Mouse (Mus musculus) liver, embryonic 12.5 days (tissue): ENCODE results near the gene Fads2. TPM values are rescaled to one million over a fixed set of nuclear protein-coding genes. Genes with fewer than 3 reads are reported as not detected.

Experiments used
- ATAC-seq: fragments of 200-750 bp; cut with Nextera tagmentation; 2 replicates; pipeline ENCODE4 v1.8.0; 2017; ENCODE audit warnings: moderate number of reproducible peaks, mild to moderate bottlenecking, moderate library complexity
- H3K27ac ChIP-seq: fragments of 300-500 bp; sonication (generic); 2 replicates; pipeline ENCODE4 v1.5.1; 2016; ENCODE audit warnings: mild to moderate bottlenecking
- H3K27me3 ChIP-seq: fragments of 300-500 bp; sonication (generic); replicated peaks from 2 replicates; pipeline ENCODE4 v1.6.1; 2016; ENCODE audit warnings: mild to moderate bottlenecking, moderate library complexity
- H3K36me3 ChIP-seq: fragments of 300-500 bp; sonication (generic); 2 replicates; pipeline ENCODE4 v1.6.1; 2016; ENCODE audit warnings: mild to moderate bottlenecking, moderate library complexity
- H3K4me1 ChIP-seq: fragments of 300-500 bp; sonication (generic); 2 replicates; pipeline ENCODE4 v1.6.1; 2016
- H3K4me2 ChIP-seq: fragments of 300-500 bp; sonication (generic); 2 replicates; pipeline ENCODE4 v1.6.1; 2016; ENCODE audit warnings: mild to moderate bottlenecking, moderate library complexity
- H3K4me3 ChIP-seq: fragments of 300-500 bp; sonication (generic); 2 replicates; pipeline ENCODE4 v1.5.1; 2016; ENCODE audit warnings: mild to moderate bottlenecking, moderate library complexity
- H3K9ac ChIP-seq: fragments of 300-500 bp; sonication (generic); 2 replicates; pipeline ENCODE4 v1.6.1; 2016; ENCODE audit warnings: mild to moderate bottlenecking, moderate library complexity
- H3K9me3 ChIP-seq: fragments of 300-500 bp; sonication (generic); replicated peaks from 2 replicates; pipeline ENCODE4 v1.6.1; 2016; ENCODE audit warnings: mild to moderate bottlenecking, moderate library complexity
- WGBS: fragments of 180-500 bp; shearing (Covaris S2); methylation state at CpG from one replicate; pipeline ENCODE4 v1.1.7; 2016; ENCODE audit not compliant: insufficient replicate concordance; 5-methylcytosine and 5-hydroxymethylcytosine counted together
- polyA plus RNA-seq: library from polyadenylated mRNA; unstranded; fragments of >200 nt; fragmentation: Nextera tagmentation; extraction: Ambion mirVana; gene quantifications from 2 replicates; pipeline ENCODE4 v1.2.1, GENCODE M21; 2016

Fads2 gene
- polyA plus RNA-seq, 1 experiment from 2014 or later: 88.4 TPM

- WGBS: 73% methylated on average over 5 of the region's 5 CpGs
- H3K9ac ChIP-seq: no peak overlapping the region
- no peaks in the 10 kb centered on the region for H3K9me3 ChIP-seq
- peaks cover 40% of the 10 kb centered on the region for H3K36me3 ChIP-seq
- no peaks in the 10 kb centered on the region for H3K27me3 ChIP-seq
- no peak overlapping the region for H3K4me3 ChIP-seq
- H3K4me2 ChIP-seq: no peak overlapping the region
- ATAC-seq: no peak
- H3K4me1 ChIP-seq: peaks cover 87% of the 10 kb centered on the region
- H3K27ac ChIP-seq: no peak overlapping the region
These were observed 3.7 kb downstream of the Fads2 start for GRCm38 (mm10) chr19:10097826-10098225.

GRCm38 (mm10) chr19:10096371-10096876 lies 5.1 kb downstream of the Fads2 start:
- no peak overlapping the region for H3K4me3 ChIP-seq
- H3K36me3 ChIP-seq: peaks cover 53% of the 10 kb centered on the region
- H3K27me3 ChIP-seq: no peaks in the 10 kb centered on the region
- no peak for ATAC-seq
- WGBS: 77% methylated on average over 2 of the region's 2 CpGs
- no peak overlapping the region for H3K27ac ChIP-seq
- no peak overlapping the region for H3K9ac ChIP-seq
- H3K4me1 ChIP-seq: peaks cover 86% of the 10 kb centered on the region
- no peaks in the 10 kb centered on the region for H3K9me3 ChIP-seq
- H3K4me2 ChIP-seq: no peak overlapping the region

- H3K4me3 ChIP-seq: no peak overlapping the region
- ATAC-seq: peak; percentile 48; the same call in 1 of the 2 replicates
- no peaks in the 10 kb centered on the region for H3K9me3 ChIP-seq
- H3K36me3 ChIP-seq: peaks cover 70% of the 10 kb centered on the region
- H3K4me2 ChIP-seq: no peak overlapping the region
- 0 out of 2 replicates have a peak overlapping the region, but pooled peaks have one; percentile 24 for H3K27ac ChIP-seq
- peaks cover 68% of the 10 kb centered on the region for H3K4me1 ChIP-seq
- 48% methylated on average over 4 of the region's 4 CpGs for WGBS
- peak overlapping the region; percentile 20 for H3K9ac ChIP-seq
- no peaks in the 10 kb centered on the region for H3K27me3 ChIP-seq
These were observed 6.9 kb downstream of the Fads2 start for GRCm38 (mm10) chr19:10094695-10095094.

GRCm38 (mm10) chr19:10093829-10094228 lies 7.7 kb downstream of the Fads2 start:
- Histone ChIP-seq H3K36me3 (peaks cover 74% of the 10 kb centered on the region), H3K9me3 (no peaks in the 10 kb centered on the region), H3K27me3 (no peaks in the 10 kb centered on the region), H3K9ac (no peak overlapping the region), H3K4me3 (no peak overlapping the region), H3K4me1 (peaks cover 60% of the 10 kb centered on the region), H3K27ac (no peak overlapping the region), H3K4me2 (no peak overlapping the region)
- WGBS: 80% methylated on average over 4 of the region's 4 CpGs
- ATAC-seq: no peak

- peaks cover 96% of the 10 kb centered on the region for H3K36me3 ChIP-seq
These were observed 14.6 kb downstream of the Fads2 start for GRCm38 (mm10) chr19:10086976-10087375.

GRCm38 (mm10) chr19:10085454-10085853 lies 16.1 kb downstream of the Fads2 start:
- Histone ChIP-seq H3K27me3 (no peaks in the 10 kb centered on the region), H3K4me1 (0 out of 2 replicates have a peak, but pooled peaks cover 5% of the 10 kb centered on the region), H3K9me3 (no peaks in the 10 kb centered on the region), H3K27ac (no peak overlapping the region), H3K4me2 (no peak overlapping the region), H3K4me3 (no peak overlapping the region), H3K9ac (no peak overlapping the region), H3K36me3 (peaks cover 96% of the 10 kb centered on the region)
- no peak for ATAC-seq
- WGBS: 81% methylated on average over 9 of the region's 9 CpGs

More at GRCm38 (mm10) chr19:10086976-10087375, 14.6 kb downstream of the Fads2 start:
- ATAC-seq: no peak
- no peak overlapping the region for H3K4me3 ChIP-seq
- WGBS: 79% methylated on average over 4 of the region's 4 CpGs
- no peaks in the 10 kb centered on the region for H3K9me3 ChIP-seq
- peaks cover 8% of the 10 kb centered on the region for H3K4me1 ChIP-seq
- no peaks in the 10 kb centered on the region for H3K27me3 ChIP-seq
- H3K27ac ChIP-seq: no peak overlapping the region
- H3K9ac ChIP-seq: no peak overlapping the region
- no peak overlapping the region for H3K4me2 ChIP-seq

- H3K4me1 ChIP-seq: 0 out of 2 replicates have a peak, but pooled peaks cover 5% of the 10 kb centered on the region
- H3K4me2 ChIP-seq: no peak overlapping the region
- no peak for ATAC-seq
- peaks cover 96% of the 10 kb centered on the region for H3K36me3 ChIP-seq
- no peaks in the 10 kb centered on the region for H3K9me3 ChIP-seq
- H3K27me3 ChIP-seq: no peaks in the 10 kb centered on the region
- H3K4me3 ChIP-seq: no peak overlapping the region
- H3K27ac ChIP-seq: peak overlapping the region; percentile 38; the same call in 1 of the 2 replicates
- WGBS: 34% methylated on average over 3 of the region's 3 CpGs
- H3K9ac ChIP-seq: no peak overlapping the region
These were observed 19.4 kb downstream of the Fads2 start for GRCm38 (mm10) chr19:10082105-10082504.

- Histone ChIP-seq H3K9me3 (no peaks in the 10 kb centered on the region), H3K4me3 (no peak overlapping the region), H3K4me1 (0 out of 2 replicates have a peak, but pooled peaks cover 5% of the 10 kb centered on the region), H3K9ac (no peak overlapping the region), H3K36me3 (peaks cover 96% of the 10 kb centered on the region), H3K27ac (no peak overlapping the region), H3K4me2 (no peak overlapping the region), H3K27me3 (no peaks in the 10 kb centered on the region)
- ATAC-seq: no peak
- 91% methylated on average over 7 of the region's 7 CpGs for WGBS
These were observed 21.2 kb downstream of the Fads2 start for GRCm38 (mm10) chr19:10080384-10080783.

- 73% methylated on average over 6 of the region's 6 CpGs for whole genome bisulfite sequencing
- Histone ChIP-seq H3K4me2 (no peak overlapping the region), H3K27me3 (no peaks in the 10 kb centered on the region), H3K4me1 (0 out of 2 replicates have a peak, but pooled peaks cover 5% of the 10 kb centered on the region), H3K9ac (no peak overlapping the region), H3K9me3 (0 out of 2 replicates have a peak, but pooled peaks cover 3% of the 10 kb centered on the region), H3K36me3 (peaks cover 100% of the 10 kb centered on the region), H3K4me3 (no peak overlapping the region), H3K27ac (no peak overlapping the region)
- ATAC-seq: no peak
These were observed 23.2 kb downstream of the Fads2 start for GRCm38 (mm10) chr19:10078392-10078791.

- H3K36me3 ChIP-seq: peaks cover 100% of the 10 kb centered on the region
- ATAC-seq: no peak
- H3K4me1 ChIP-seq: no peaks in the 10 kb centered on the region
- no peak overlapping the region for H3K27ac ChIP-seq
- 80% methylated on average over 5 of the region's 5 CpGs for WGBS
- 0 out of 2 replicates have a peak, but pooled peaks cover 3% of the 10 kb centered on the region for H3K9me3 ChIP-seq
- H3K4me3 ChIP-seq: no peak overlapping the region
- H3K9ac ChIP-seq: no peak overlapping the region
- H3K27me3 ChIP-seq: no peaks in the 10 kb centered on the region
- no peak overlapping the region for H3K4me2 ChIP-seq
These were observed 28.4 kb downstream of the Fads2 start for GRCm38 (mm10) chr19:10073145-10073544.

- no peak overlapping the region for H3K4me3 ChIP-seq
- H3K9me3 ChIP-seq: 0 out of 2 replicates have a peak, but pooled peaks cover 3% of the 10 kb centered on the region
- WGBS: 69% methylated on average over 4 of the region's 4 CpGs
- ATAC-seq: no peak
- no peaks in the 10 kb centered on the region for H3K27me3 ChIP-seq
- peaks cover 100% of the 10 kb centered on the region for H3K36me3 ChIP-seq
- H3K4me2 ChIP-seq: no peak overlapping the region
- no peak overlapping the region for H3K27ac ChIP-seq
- no peak overlapping the region for H3K9ac ChIP-seq
- peaks cover 6% of the 10 kb centered on the region for H3K4me1 ChIP-seq
These were observed 29.7 kb downstream of the Fads2 start for GRCm38 (mm10) chr19:10071892-10072291.

- Histone ChIP-seq H3K9ac (no peak overlapping the region), H3K27ac (no peak overlapping the region), H3K9me3 (0 out of 2 replicates have a peak, but pooled peaks cover 3% of the 10 kb centered on the region), H3K4me2 (no peak overlapping the region), H3K36me3 (peaks cover 100% of the 10 kb centered on the region), H3K4me3 (no peak overlapping the region), H3K27me3 (no peaks in the 10 kb centered on the region), H3K4me1 (peaks cover 13% of the 10 kb centered on the region)
- no peak for ATAC-seq
- WGBS: 82% methylated on average over 5 of the region's 5 CpGs
These were observed 30.4 kb downstream of the Fads2 start for GRCm38 (mm10) chr19:10071166-10071565.
